Mouse (Mus musculus): ENCODE measurements around the gene Bend4.

DNA sequence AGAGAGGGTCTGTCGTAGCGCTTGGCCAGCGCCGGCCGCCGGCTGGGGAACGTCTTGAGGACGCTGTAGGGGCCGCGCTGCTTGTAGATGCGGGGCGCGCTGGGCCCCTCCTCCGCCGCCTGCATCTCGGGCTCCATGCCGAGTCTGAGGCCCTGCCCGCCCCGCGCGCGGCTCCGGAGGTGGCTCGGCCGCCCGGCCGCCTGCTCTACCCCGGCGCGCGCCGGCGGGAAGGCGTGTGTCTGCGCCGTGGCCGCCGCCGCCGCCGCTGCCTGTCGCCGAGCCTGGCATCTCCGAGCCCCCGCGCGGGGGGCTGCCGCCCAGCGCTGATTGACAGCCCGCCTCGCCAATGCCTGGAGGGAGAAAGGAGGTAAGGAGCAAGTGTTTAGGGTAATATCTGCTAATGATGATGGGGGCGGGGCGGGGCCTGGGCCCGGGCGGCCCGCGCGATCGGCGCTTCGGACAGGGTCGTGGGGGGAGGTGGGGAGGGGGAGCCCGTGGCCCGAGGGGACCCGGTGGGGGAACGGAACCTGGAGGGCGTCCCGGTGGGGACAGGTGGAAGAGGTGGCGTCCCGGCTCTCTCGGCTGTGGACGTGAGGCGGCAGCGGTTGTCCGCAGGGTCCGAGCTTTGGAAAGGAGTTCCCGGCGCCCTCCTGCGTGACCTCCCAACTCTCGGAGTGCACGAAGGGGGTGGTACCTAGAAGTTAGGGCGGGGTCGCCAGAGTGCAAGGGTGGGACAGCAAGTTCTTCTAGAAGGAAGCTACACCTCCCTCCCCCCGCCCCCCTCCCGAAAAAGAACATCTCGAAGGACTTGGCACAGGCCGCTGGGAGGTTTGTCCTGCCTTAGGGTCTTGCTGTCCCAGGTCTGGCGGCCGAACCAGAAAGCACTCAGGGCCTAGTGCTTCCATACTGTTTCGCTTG is at the start of gene Bend4:
- no peak for TF ChIP-seq POLR2A (IDR thresholded peaks at IDR 0.05; ENCODE audit: borderline replicate concordance, control insufficient read depth, low read depth, low read length)
- TF ChIP-seq CTCF (IDR thresholded peaks at IDR 0.05; ENCODE audit: control insufficient read depth, insufficient read depth, low read length) = no peak

Measured in bone marrow, adult 2 months (tissue).